Mouse (Mus musculus): ENCODE data around the gene Sv2a. TPM values are rescaled to one million over a fixed set of nuclear protein-coding genes. Genes with fewer than 3 reads are reported as not detected.
"Not testable (repeated sequence)": the region's sequence is repeated elsewhere in the genome, so short reads cannot be mapped to it uniquely, and the experiment has no call there.

The Sv2a gene
- polyA plus RNA-seq, 1 experiment from 2014 or later = 4.9 TPM

DNA sequence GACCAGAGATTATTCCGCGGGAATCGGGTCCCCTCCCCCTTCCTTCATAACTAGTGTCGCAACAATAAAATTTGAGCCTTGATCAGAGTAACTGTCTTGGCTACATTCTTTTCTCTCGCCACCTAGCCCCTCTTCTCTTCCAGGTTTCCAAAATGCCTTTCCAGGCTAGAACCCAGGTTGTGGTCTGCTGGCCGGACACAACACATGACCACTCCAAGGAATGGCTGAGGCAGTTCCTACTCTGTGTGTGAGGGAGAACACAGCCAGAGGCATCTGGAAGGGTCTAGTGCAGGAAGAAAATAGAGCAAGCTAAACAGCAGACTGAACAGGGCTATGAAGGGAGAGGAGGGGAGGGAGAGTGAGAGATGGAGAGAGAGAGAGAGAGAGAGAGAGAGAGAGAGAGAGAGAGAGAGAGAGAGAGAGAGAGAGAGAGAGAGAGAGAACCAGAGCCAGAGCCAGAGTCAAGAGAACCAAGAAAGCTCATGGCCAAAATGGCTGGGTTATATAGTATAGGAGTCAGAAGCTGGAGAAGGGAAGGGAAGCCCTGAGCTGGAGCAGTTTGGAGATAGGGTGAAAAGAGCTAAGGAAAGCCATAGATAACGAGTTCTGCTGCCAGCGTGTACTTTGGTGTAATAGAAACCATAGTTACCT, 17.8 kb downstream of the Sv2a start:
- H3K4me2 ChIP-seq = peak overlapping the region; percentile 98
- ATAC-seq (replicated peaks; ENCODE audit: low FRiP score); H3K36me3 ChIP-seq; H3K27ac ChIP-seq; H3K9me3 ChIP-seq (replicated peaks); H3K4me3 ChIP-seq (replicated peaks); H3K27me3 ChIP-seq; H3K9ac ChIP-seq: not testable (repeated sequence)
- WGBS = 22% methylated on average over 8 of the region's 8 CpGs
- H3K4me1 ChIP-seq = peaks cover 17% of the 10 kb centered on the region

DNA sequence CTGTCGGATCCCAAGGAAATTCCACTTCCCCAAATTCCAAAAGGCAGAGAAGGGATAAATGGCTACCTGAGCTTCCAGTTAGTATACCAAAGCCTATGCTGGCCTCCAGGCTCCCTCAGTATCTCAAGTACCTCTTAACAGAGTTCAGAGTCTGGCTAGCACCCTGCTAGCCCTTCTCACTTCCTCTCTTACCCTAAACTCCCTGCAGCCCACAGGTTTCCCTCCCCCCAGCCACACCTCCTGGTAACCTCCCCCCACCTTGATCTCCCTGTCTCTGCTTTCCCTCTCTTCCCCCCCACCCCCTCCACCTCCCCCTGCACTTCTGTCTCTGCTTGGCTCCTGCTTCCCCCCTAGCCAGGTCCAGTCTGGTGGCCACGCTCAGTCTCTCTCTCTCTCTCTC, 18.8 kb downstream of the Sv2a start:
- ATAC-seq (replicated peaks; ENCODE audit: low FRiP score) = no peak
- Histone ChIP-seq H3K9ac (no peak overlapping the region), H3K4me2 (no peak overlapping the region), H3K27ac (no peak overlapping the region), H3K27me3 (0 out of 2 replicates have a peak, but pooled peaks cover 6% of the 10 kb centered on the region), H3K36me3 (no peaks in the 10 kb centered on the region; the same call in 1 of the 2 replicates), H3K4me3 (replicated peaks) (no peak overlapping the region), H3K4me1 (peaks cover 17% of the 10 kb centered on the region), H3K9me3 (replicated peaks) (no peaks in the 10 kb centered on the region)
- 59% methylated on average over 2 of the region's 2 CpGs for WGBS

DNA sequence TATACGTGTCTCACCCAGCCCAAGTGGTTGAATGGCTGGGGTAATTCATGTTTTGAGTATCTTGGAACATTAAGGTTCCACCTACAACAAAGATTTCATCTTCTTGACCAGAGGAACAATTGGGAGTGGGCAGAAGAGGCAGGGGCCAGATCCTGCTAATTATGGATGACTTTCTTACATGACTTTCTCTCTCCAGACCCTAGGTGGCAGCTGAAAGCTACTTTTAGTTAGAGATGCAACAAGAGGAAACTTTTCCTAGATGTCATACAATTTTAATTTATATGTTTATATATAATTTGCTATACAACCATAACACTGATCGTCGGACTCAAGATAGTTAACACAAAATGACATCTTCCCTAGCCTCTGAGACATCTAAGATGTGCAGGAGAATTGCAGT, 26.9 kb downstream of the Sv2a start:
- no peak overlapping the region for H3K4me2 ChIP-seq
- no peak overlapping the region for H3K9ac ChIP-seq
- H3K4me1 ChIP-seq = peaks cover 4% of the 10 kb centered on the region
- H3K27ac ChIP-seq = no peak overlapping the region
- WGBS = 86% methylated on average over 3 of the region's 3 CpGs
- no peak for ATAC-seq (replicated peaks; ENCODE audit: low FRiP score)
- no peaks in the 10 kb centered on the region for H3K36me3 ChIP-seq
- H3K27me3 ChIP-seq = no peaks in the 10 kb centered on the region
- H3K9me3 ChIP-seq (replicated peaks) = no peaks in the 10 kb centered on the region
- no peak overlapping the region for H3K4me3 ChIP-seq (replicated peaks)

DNA sequence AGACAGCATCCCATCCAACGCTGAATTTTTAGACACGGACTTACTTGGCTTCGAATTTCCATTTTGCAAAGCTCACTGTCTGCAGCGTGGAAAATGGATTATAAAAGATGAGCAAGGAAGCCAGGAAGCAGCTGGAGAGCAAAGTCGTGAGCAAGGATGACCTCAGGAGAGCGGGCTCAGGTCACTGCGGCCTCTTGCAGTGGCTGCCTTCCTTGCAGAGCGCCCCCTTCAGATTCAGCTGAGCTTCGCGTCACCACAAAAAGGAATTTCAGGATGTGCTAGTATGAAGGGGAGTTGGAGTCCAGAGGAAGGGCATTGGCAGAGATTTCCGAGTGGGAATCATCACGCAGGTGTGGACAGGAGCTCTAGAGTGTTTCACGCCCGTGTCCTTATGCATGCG, 28.3 kb downstream of the Sv2a start:
- H3K4me2 ChIP-seq = no peak overlapping the region
- H3K27me3 ChIP-seq = no peaks in the 10 kb centered on the region
- H3K27ac ChIP-seq = no peak overlapping the region
- WGBS = 32% methylated on average over 15 of the region's 15 CpGs
- peaks cover 4% of the 10 kb centered on the region for H3K4me1 ChIP-seq
- H3K4me3 ChIP-seq (replicated peaks) = no peak overlapping the region
- ATAC-seq (replicated peaks; ENCODE audit: low FRiP score) = no peak
- no peaks in the 10 kb centered on the region for H3K9me3 ChIP-seq (replicated peaks)
- H3K36me3 ChIP-seq = no peaks in the 10 kb centered on the region
- H3K9ac ChIP-seq = no peak overlapping the region

DNA sequence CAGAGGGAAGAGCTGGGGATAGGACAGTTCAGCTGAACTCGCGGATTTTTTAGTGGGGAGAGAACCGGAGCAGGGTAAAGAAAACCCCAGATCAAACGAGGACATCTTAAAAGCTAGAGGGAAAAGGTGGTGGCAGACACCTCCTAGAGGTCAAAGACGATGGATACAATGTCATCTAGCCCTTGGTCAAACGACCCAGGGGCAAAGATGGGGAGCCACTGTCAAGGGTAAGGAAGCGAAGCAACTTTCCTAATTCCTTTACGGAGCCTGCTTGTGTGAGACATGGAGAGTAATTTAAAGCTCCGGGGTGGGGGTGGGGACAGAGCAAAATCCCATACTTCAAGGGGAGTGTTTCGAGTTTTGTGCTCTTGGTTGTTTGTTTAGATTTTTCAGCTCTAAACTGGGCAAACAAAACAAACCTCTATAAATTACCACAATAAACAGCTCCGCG, 38.3 kb downstream of the Sv2a start:
- peak overlapping the region; percentile 100 for H3K27ac ChIP-seq
- H3K4me2 ChIP-seq = peak overlapping the region; percentile 86
- H3K9ac ChIP-seq = peak overlapping the region; percentile 50
- 0 out of 2 replicates have a peak, but pooled peaks cover 2% of the 10 kb centered on the region for H3K27me3 ChIP-seq
- no peaks in the 10 kb centered on the region for H3K9me3 ChIP-seq (replicated peaks)
- peaks cover 35% of the 10 kb centered on the region for H3K4me1 ChIP-seq
- 0% methylated on average over 12 of the region's 12 CpGs for WGBS
- peak overlapping the region; percentile 68 for H3K4me3 ChIP-seq (replicated peaks)
- peak; percentile 7; the same call in 1 of the 2 replicates for ATAC-seq (replicated peaks; ENCODE audit: low FRiP score)
- H3K36me3 ChIP-seq = no peaks in the 10 kb centered on the region

DNA sequence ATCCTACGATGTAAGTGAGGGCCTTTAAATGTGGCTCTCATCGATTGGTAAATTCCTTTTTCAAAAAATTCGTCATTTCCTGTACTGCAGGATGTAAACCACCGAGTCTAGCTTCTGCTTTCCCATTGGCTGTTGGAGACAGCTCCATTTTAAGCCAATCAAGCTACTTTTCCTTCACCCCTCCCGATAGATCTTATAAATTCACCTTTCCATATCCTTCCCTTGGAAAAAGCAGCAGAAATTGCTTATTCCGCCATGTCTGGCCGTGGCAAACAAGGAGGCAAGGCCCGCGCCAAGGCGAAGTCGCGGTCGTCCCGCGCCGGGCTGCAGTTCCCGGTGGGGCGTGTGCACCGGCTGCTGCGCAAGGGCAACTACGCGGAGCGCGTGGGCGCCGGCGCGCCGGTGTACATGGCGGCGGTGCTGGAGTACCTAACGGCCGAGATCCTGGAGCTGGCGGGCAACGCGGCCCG, 38.7 kb downstream of the Sv2a start, which contains the start of the genes Bola1 and Hist2h2ab:
Bola1 (minus strand) TSS at position 49 of the 470 bp plus-strand sequence.
Hist2h2ab (plus strand) TSS at position 205 of the 470 bp plus-strand sequence.
- WGBS = under 1% methylated on average over 37 of the region's 37 CpGs

DNA sequence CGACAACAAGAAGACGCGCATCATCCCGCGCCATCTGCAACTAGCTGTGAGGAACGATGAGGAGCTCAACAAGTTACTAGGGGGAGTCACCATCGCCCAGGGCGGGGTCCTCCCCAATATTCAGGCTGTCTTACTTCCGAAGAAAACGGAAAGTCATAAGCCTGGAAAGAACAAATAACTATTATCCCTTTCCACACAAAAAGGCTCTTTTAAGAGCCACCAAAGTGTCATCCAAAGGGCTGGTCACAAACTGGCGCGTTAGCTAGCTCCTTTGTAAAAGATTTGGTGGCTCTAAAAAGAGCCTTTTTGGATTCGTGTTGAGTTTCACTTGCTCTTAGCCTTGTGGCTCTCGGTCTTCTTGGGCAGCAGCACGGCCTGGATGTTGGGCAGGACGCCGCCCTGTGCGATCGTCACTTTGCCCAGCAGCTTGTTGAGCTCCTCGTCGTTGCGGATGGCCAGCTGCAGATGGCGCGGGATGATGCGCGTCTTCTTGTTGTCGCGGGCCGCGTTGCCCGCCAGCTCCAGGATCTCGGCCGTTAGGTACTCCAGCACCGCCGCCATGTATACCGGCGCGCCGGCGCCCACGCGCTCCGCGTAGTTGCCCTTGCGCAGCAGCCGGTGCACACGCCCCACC, 39.3 kb downstream of the Sv2a start:
- under 1% methylated on average over 47 of the region's 47 CpGs for WGBS
- peak overlapping the region; percentile 92 for H3K9ac ChIP-seq
- peaks cover 41% of the 10 kb centered on the region for H3K4me1 ChIP-seq
- H3K36me3 ChIP-seq; H3K27me3 ChIP-seq; H3K9me3 ChIP-seq (replicated peaks): not testable (repeated sequence)
- peak overlapping the region; percentile 86 for H3K4me2 ChIP-seq
- ATAC-seq (replicated peaks; ENCODE audit: low FRiP score) = peak; percentile 2; the same call in 1 of the 2 replicates
- H3K27ac ChIP-seq = peak overlapping the region; percentile 100
- peak overlapping the region; percentile 68 for H3K4me3 ChIP-seq (replicated peaks)

More for the DNA sequence above, 38.7 kb downstream of the Sv2a start, which contains the start of the genes Bola1 and Hist2h2ab:
- no peaks in the 10 kb centered on the region for H3K9me3 ChIP-seq (replicated peaks)
- no peaks in the 10 kb centered on the region for H3K36me3 ChIP-seq
- H3K4me2 ChIP-seq = peak within 1 kb of the TSS; percentile 86
- peak within 1 kb of the TSS; percentile 68 for H3K4me3 ChIP-seq (replicated peaks)
- H3K27me3 ChIP-seq = 0 out of 2 replicates have a peak, but pooled peaks cover 1% of the 10 kb centered on the region
- H3K9ac ChIP-seq = peak within 1 kb of the TSS; percentile 92
- peaks cover 36% of the 10 kb centered on the region for H3K4me1 ChIP-seq
- peak; percentile 78 for ATAC-seq (replicated peaks; ENCODE audit: low FRiP score)
- H3K27ac ChIP-seq = peak within 1 kb of the TSS; percentile 100

DNA sequence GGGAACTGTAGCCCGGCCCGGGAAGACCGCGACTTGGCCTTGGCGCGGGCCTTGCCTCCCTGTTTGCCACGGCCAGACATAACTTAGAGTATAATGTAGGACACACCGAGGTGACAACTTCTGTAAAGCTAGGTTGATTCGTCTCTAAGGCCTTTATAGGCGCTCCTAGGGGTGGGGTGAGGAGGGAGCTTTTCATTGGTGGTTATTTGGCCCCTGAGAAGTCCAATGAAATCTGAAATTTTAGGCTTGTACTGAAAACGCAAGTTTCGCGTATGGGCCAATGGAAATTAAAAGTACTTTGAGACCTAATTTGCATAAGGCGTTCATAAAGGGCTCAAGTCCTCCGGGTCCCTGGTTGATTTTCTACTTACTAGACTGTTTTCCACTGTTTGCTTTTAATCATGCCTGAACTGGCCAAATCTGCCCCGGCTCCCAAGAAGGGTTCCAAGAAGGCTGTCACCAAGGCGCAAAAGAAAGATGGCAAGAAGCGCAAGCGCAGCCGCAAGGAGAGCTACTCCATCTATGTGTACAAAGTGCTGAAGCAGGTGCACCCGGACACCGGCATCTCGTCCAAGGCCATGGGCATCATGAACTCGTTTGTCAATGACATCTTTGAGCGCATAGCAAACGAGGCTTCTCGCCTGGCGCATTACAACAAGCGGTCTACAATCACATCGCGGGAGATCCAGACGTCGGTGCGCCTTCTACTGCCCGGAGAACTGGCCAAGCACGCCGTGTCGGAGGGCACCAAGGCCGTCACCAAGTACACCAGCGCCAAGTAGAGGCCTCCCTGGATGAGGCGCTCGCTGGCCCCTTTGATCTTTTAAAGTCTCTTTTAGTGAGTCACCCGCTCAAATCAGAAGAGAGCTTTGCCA, 40.1 kb downstream of the Sv2a start, which contains the start of the genes Hist2h2ac and Hist2h2be:
Hist2h2ac (minus strand) TSS at position 116 of the 875 bp plus-strand sequence.
Hist2h2be (plus strand) TSS at position 355 of the 875 bp plus-strand sequence.
- WGBS = under 1% methylated on average over 43 of the region's 43 CpGs

DNA sequence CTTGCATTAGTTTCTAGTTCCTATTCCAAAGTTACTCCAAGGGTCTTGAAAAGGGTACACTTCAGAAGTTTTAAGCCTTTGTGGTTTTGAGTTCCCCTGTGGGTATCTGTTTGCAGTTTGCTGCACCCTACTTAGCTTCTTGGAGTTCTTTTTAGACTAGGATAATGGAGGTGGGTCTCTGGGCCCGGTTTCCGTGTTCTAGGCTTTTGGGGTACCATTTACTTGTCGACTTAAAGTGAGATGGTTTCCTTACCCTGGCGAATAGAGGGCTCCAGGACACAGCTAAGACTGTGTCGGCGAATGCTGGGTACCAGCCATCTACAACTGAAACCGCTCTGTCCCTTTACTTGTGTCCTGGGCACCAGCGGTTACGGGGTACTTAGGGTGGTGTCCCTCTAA, 40.7 kb downstream of the Sv2a start:
- H3K27me3 ChIP-seq = no peaks in the 10 kb centered on the region
- peak overlapping the region; percentile 68 for H3K4me3 ChIP-seq (replicated peaks)
- H3K4me2 ChIP-seq = peak overlapping the region; percentile 86
- no peaks in the 10 kb centered on the region for H3K9me3 ChIP-seq (replicated peaks)
- H3K9ac ChIP-seq = peak overlapping the region; percentile 64
- ATAC-seq (replicated peaks; ENCODE audit: low FRiP score) = no peak
- WGBS = 21% methylated on average over 9 of the region's 9 CpGs
- peak overlapping the region; percentile 100 for H3K27ac ChIP-seq
- no peaks in the 10 kb centered on the region for H3K36me3 ChIP-seq
- peaks cover 51% of the 10 kb centered on the region for H3K4me1 ChIP-seq

More for the DNA sequence above, 40.1 kb downstream of the Sv2a start, which contains the start of the genes Hist2h2ac and Hist2h2be:
- peak within 1 kb of the TSS; percentile 68 for H3K4me3 ChIP-seq (replicated peaks)
- peaks cover 46% of the 10 kb centered on the region for H3K4me1 ChIP-seq
- peak; percentile 94 for ATAC-seq (replicated peaks; ENCODE audit: low FRiP score)
- H3K27me3 ChIP-seq = no peaks in the 10 kb centered on the region
- peak within 1 kb of the TSS; percentile 100 for H3K27ac ChIP-seq
- H3K9me3 ChIP-seq (replicated peaks) = no peaks in the 10 kb centered on the region
- H3K36me3 ChIP-seq = no peaks in the 10 kb centered on the region
- H3K9ac ChIP-seq = peak within 1 kb of the TSS; percentile 92
- H3K4me2 ChIP-seq = peak within 1 kb of the TSS; percentile 86

DNA sequence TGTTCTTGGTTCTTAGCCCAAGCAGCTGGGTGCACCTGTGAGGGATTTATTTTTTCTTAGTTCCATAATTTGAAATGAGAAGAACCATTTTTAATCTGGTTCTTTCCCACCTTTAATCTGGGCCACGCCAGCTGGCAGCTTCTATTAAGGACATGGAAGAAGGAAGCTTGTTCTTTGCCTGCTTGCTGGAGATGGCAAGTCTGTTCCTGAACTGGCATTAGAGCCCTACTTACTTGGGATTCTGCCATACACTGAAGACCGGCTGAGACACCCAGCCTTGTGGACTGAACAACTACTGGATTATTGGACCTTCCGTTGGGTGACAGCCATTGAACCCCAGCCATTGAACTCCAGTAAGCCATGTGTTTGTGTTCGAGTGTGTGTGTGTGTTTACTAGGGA, 41.8 kb downstream of the Sv2a start:
- H3K27ac ChIP-seq = 0 out of 2 replicates have a peak overlapping the region, but pooled peaks have one; percentile 4
- 94% methylated on average over 4 of the region's 4 CpGs for WGBS
- H3K4me1 ChIP-seq = peaks cover 60% of the 10 kb centered on the region
- H3K9ac ChIP-seq = 0 out of 2 replicates have a peak overlapping the region, but pooled peaks have one; percentile 10
- no peaks in the 10 kb centered on the region for H3K36me3 ChIP-seq
- H3K9me3 ChIP-seq (replicated peaks) = no peaks in the 10 kb centered on the region
- no peaks in the 10 kb centered on the region for H3K27me3 ChIP-seq
- H3K4me2 ChIP-seq = peak overlapping the region; percentile 86
- ATAC-seq (replicated peaks; ENCODE audit: low FRiP score) = no peak
- H3K4me3 ChIP-seq (replicated peaks) = no peak overlapping the region; the same call in 1 of the 2 replicates

DNA sequence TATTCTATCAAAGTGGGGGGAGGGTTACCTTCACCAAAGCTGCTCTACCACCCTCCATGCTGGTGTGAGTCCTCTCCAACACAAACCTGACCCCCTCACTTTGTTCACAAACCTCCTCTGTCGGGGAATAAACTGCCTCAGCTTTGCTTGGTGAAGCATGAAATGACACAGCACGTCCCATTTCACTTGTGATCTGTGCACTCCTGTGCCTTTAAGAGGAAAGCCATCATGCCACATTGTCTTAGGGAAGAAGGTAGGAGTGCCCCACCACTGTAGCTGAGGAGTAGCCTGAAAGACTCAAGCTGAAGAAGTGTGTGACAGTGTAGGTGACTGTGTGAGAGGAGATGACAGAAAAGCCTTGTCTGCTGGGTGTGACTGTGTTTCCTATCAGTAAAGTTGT, 44.5 kb downstream of the Sv2a start:
- Histone ChIP-seq H3K36me3 (no peaks in the 10 kb centered on the region), H3K4me3 (replicated peaks) (no peak overlapping the region), H3K9ac (no peak overlapping the region), H3K4me2 (peak overlapping the region; percentile 11; the same call in 1 of the 2 replicates), H3K27me3 (no peaks in the 10 kb centered on the region), H3K9me3 (replicated peaks) (no peaks in the 10 kb centered on the region), H3K27ac (peak overlapping the region; percentile 39), H3K4me1 (peaks cover 51% of the 10 kb centered on the region)
- ATAC-seq (replicated peaks; ENCODE audit: low FRiP score) = no peak
- WGBS = 18% methylated on average over 2 of the region's 2 CpGs

Data from kidney, embryonic 15.5 days (tissue).